Mouse (Mus musculus) spleen, adult 2 months (tissue): ENCODE data around the gene Nop9. TPM values are rescaled to one million over a fixed set of nuclear protein-coding genes. Genes with fewer than 3 reads are reported as not detected.

Experiments used
- DNase-seq, 2 experiments: peaks; one replicate each; pipeline versions ENCODE4 v3.0.0 to v3.0.0-alpha.2; 2012 to 2021; ENCODE audit warnings: low spot score in 2 of 2, low read depth in 1 of 2
- H3K27ac ChIP-seq: fragments of 200-500 bp; 2 replicates; pipeline ENCODE4 v1.5.1; 2012; ENCODE audit warnings: low read length, inconsistent platforms; ENCODE audit not compliant: insufficient read depth
- H3K27me3 ChIP-seq: fragments of 200-500 bp; 2 replicates; pipeline ENCODE4 v1.6.1; 2012; ENCODE audit warnings: mild to moderate bottlenecking, moderate library complexity, low read length, inconsistent platforms; ENCODE audit not compliant: control insufficient read depth, insufficient read depth
- H3K36me3 ChIP-seq: fragments of 200-500 bp; 2 replicates; pipeline ENCODE4 v1.6.1; 2012; ENCODE audit warnings: mild to moderate bottlenecking, low read length, inconsistent platforms; ENCODE audit not compliant: control insufficient read depth, insufficient read depth
- H3K4me1 ChIP-seq: fragments of 200-500 bp; 2 replicates; pipeline ENCODE4 v1.6.1; 2011; ENCODE audit warnings: inconsistent platforms; ENCODE audit not compliant: control insufficient read depth, insufficient read depth, insufficient read length
- H3K4me3 ChIP-seq: fragments of 200-500 bp; 2 replicates; pipeline ENCODE4 v1.5.1; 2011; ENCODE audit warnings: mild to moderate bottlenecking, inconsistent platforms; ENCODE audit not compliant: insufficient read depth, insufficient read length; ENCODE audit errors: extremely low read depth
- CTCF ChIP-seq: fragments of 200-500 bp; IDR thresholded peaks from 2 replicates; pipeline ENCODE4 v1.5.1; 2011; ENCODE audit warnings: mild to moderate bottlenecking, inconsistent platforms; ENCODE audit not compliant: insufficient read depth, insufficient read length, insufficient replicate concordance; ENCODE audit errors: extremely low read depth
- POLR2A ChIP-seq: fragments of 200-500 bp; IDR thresholded peaks from 2 replicates; pipeline ENCODE4 v1.6.1; 2011; ENCODE audit warnings: low read depth, low read length, inconsistent platforms
- WGBS: fragments of 180-500 bp; shearing (Covaris S2); methylation state at CpG from one replicate; pipeline ENCODE4 v1.1.7; 2018; 5-methylcytosine and 5-hydroxymethylcytosine counted together
- polyA plus RNA-seq: library from polyadenylated mRNA; depleted of rRNA; stranded (reverse); fragments of >200 nt; gene quantifications from 2 replicates; pipeline ENCODE4 v1.2.3, GENCODE M21; 2012

Gene Nop9
- polyA plus RNA-seq, 1 experiment, result 17.2 TPM

- Histone ChIP-seq H3K4me1 (no peaks in the 10 kb centered on the region; the same call in 1 of the 2 replicates), H3K36me3 (no peaks in the 10 kb centered on the region; the same call in 1 of the 2 replicates), H3K27me3 (no peaks in the 10 kb centered on the region), H3K4me3 (no peak overlapping the region), H3K27ac (no peak overlapping the region)
- DNase-seq, result no peak
- WGBS, result 81% methylated on average over 11 of the region's 11 CpGs
- TF ChIP-seq POLR2A (no peak), CTCF (no peak)
Measured at GRCm38 (mm10) chr14:55780736-55781135, 35.2 kb downstream of the Nop9 start.

GRCm38 (mm10) chr14:55781310-55781709, 35.8 kb downstream of the Nop9 start:
- TF ChIP-seq CTCF (peak; percentile 83; the same call in 1 of the 2 replicates), POLR2A (no peak)
- WGBS, result 23% methylated on average over 14 of the region's 14 CpGs
- H3K27ac ChIP-seq, result no peak overlapping the region

GRCm38 (mm10) chr14:55782361-55782960, 37.0 kb downstream of the Nop9 start:
- H3K27ac ChIP-seq, result no peak overlapping the region; the same call in 1 of the 2 replicates
- peaks cover 2% of the 10 kb centered on the region for H3K36me3 ChIP-seq
- WGBS, result 73% methylated on average over 9 of the region's 9 CpGs
- no peaks in the 10 kb centered on the region for H3K27me3 ChIP-seq
- TF ChIP-seq POLR2A, result no peak
- TF ChIP-seq CTCF, result no peak
- H3K4me1 ChIP-seq, result no peaks in the 10 kb centered on the region; the same call in 1 of the 2 replicates
- no peak overlapping the region for H3K4me3 ChIP-seq
- no peak for DNase-seq

More at GRCm38 (mm10) chr14:55781310-55781709, 35.8 kb downstream of the Nop9 start:
- peak; percentile 41 to 51 for DNase-seq
- H3K4me3 ChIP-seq, result no peak overlapping the region
- no peaks in the 10 kb centered on the region; the same call in 1 of the 2 replicates for H3K4me1 ChIP-seq
- no peaks in the 10 kb centered on the region for H3K27me3 ChIP-seq
- peaks cover 2% of the 10 kb centered on the region for H3K36me3 ChIP-seq

- Histone ChIP-seq H3K4me1 (peaks cover 5% of the 10 kb centered on the region; the same call in 1 of the 2 replicates), H3K36me3 (peaks cover 2% of the 10 kb centered on the region), H3K4me3 (peak overlapping the region; percentile 20; the same call in 1 of the 2 replicates), H3K27ac (peak overlapping the region; percentile 23; the same call in 1 of the 2 replicates), H3K27me3 (no peaks in the 10 kb centered on the region)
- DNase-seq, result no peak
- TF ChIP-seq POLR2A (no peak), CTCF (no peak)
- WGBS, result 58% methylated on average over 31 of the region's 31 CpGs
Measured at GRCm38 (mm10) chr14:55783171-55783957, 37.9 kb downstream of the Nop9 start.

GRCm38 (mm10) chr14:55783958-55784235, 38.4 kb downstream of the Nop9 start, which contains the start of gene Adcy4:
Adcy4 (minus strand) TSS chr14:55784095.
- TF ChIP-seq POLR2A (no peak), CTCF (no peak)
- WGBS, result 61% methylated on average over 13 of the region's 13 CpGs
- Histone ChIP-seq H3K27ac (peak within 1 kb of the TSS; percentile 23; the same call in 1 of the 2 replicates), H3K36me3 (peaks cover 2% of the 10 kb centered on the region), H3K27me3 (no peaks in the 10 kb centered on the region), H3K4me1 (peaks cover 5% of the 10 kb centered on the region; the same call in 1 of the 2 replicates), H3K4me3 (peak within 1 kb of the TSS; percentile 20; the same call in 1 of the 2 replicates)
- DNase-seq, result no peak

GRCm38 (mm10) chr14:55785195-55785594, 39.7 kb downstream of the Nop9 start:
- DNase-seq, result no peak
- TF ChIP-seq POLR2A, result no peak
- TF ChIP-seq CTCF, result no peak
- H3K27me3 ChIP-seq, result no peaks in the 10 kb centered on the region
- 76% methylated on average over 6 of the region's 6 CpGs for WGBS
- no peak overlapping the region for H3K27ac ChIP-seq
- no peak overlapping the region for H3K4me3 ChIP-seq
- H3K4me1 ChIP-seq, result peaks cover 5% of the 10 kb centered on the region; the same call in 1 of the 2 replicates
- H3K36me3 ChIP-seq, result peaks cover 2% of the 10 kb centered on the region
